Mouse (Mus musculus): ENCODE results near the gene Slc39a11. TPM values are rescaled to one million over a fixed set of nuclear protein-coding genes. Genes with fewer than 3 reads are reported as not detected.
A peak's percentile ranks its signal among the peaks of the same experiment; 100 is the strongest.

Slc39a11 gene
- polyA plus RNA-seq, 1 experiment from 2014 or later: 42.2 TPM

GRCm38 (mm10) chr11:113393366-113394150 lies 256.3 kb downstream of the Slc39a11 start:
- Histone ChIP-seq H3K9me3 (no peaks in the 10 kb centered on the region), H3K9ac (replicated peaks) (no peak overlapping the region), H3K27me3 (no peaks in the 10 kb centered on the region), H3K36me3 (no peaks in the 10 kb centered on the region), H3K4me1 (peaks cover 47% of the 10 kb centered on the region), H3K4me3 (no peak overlapping the region), H3K4me2 (replicated peaks) (no peak overlapping the region; the same call in 1 of the 2 replicates), H3K27ac (replicated peaks) (peak overlapping the region; percentile 63)
- 46% methylated on average over 23 of the region's 23 CpGs for WGBS
- ATAC-seq (replicated peaks): 0 out of 2 replicates have a peak, but pooled peaks have one; percentile 36

- no peak for ATAC-seq (replicated peaks)
- Histone ChIP-seq H3K4me2 (replicated peaks) (no peak overlapping the region), H3K9me3 (no peaks in the 10 kb centered on the region), H3K4me3 (no peak overlapping the region), H3K36me3 (no peaks in the 10 kb centered on the region), H3K4me1 (peaks cover 47% of the 10 kb centered on the region), H3K27ac (replicated peaks) (no peak overlapping the region), H3K9ac (replicated peaks) (no peak overlapping the region), H3K27me3 (no peaks in the 10 kb centered on the region)
- 87% methylated on average over 12 of the region's 12 CpGs for WGBS
These were observed 258.2 kb downstream of the Slc39a11 start for GRCm38 (mm10) chr11:113391664-113392063.

GRCm38 (mm10) chr11:113389637-113390036 lies 260.2 kb downstream of the Slc39a11 start:
- no peak overlapping the region for H3K9ac ChIP-seq (replicated peaks)
- WGBS: 9% methylated on average over 6 of the region's 6 CpGs
- no peak overlapping the region for H3K27ac ChIP-seq (replicated peaks)
- H3K4me2 ChIP-seq (replicated peaks): no peak overlapping the region
- no peaks in the 10 kb centered on the region for H3K9me3 ChIP-seq
- no peaks in the 10 kb centered on the region for H3K27me3 ChIP-seq
- H3K36me3 ChIP-seq: no peaks in the 10 kb centered on the region
- H3K4me3 ChIP-seq: no peak overlapping the region
- peaks cover 53% of the 10 kb centered on the region for H3K4me1 ChIP-seq
- ATAC-seq (replicated peaks): peak; percentile 65; the same call in 1 of the 2 replicates

GRCm38 (mm10) chr11:113382674-113383571 lies 267.0 kb downstream of the Slc39a11 start:
- 41% methylated on average over 10 of the region's 10 CpGs for WGBS
- no peak overlapping the region for H3K27ac ChIP-seq (replicated peaks)
- no peak overlapping the region for H3K4me3 ChIP-seq
- ATAC-seq (replicated peaks): no peak
- no peaks in the 10 kb centered on the region for H3K9me3 ChIP-seq
- H3K4me1 ChIP-seq: peaks cover 11% of the 10 kb centered on the region
- H3K4me2 ChIP-seq (replicated peaks): no peak overlapping the region
- H3K36me3 ChIP-seq: no peaks in the 10 kb centered on the region
- H3K9ac ChIP-seq (replicated peaks): no peak overlapping the region
- no peaks in the 10 kb centered on the region for H3K27me3 ChIP-seq

- Histone ChIP-seq H3K4me1 (peaks cover 17% of the 10 kb centered on the region), H3K27ac (replicated peaks) (no peak overlapping the region), H3K27me3 (no peaks in the 10 kb centered on the region), H3K4me3 (no peak overlapping the region), H3K9ac (replicated peaks) (no peak overlapping the region), H3K4me2 (replicated peaks) (no peak overlapping the region), H3K36me3 (no peaks in the 10 kb centered on the region), H3K9me3 (no peaks in the 10 kb centered on the region)
- ATAC-seq (replicated peaks): no peak
- 45% methylated on average over 8 of the region's 8 CpGs for WGBS
These were observed 268.3 kb downstream of the Slc39a11 start for GRCm38 (mm10) chr11:113381550-113381949.

GRCm38 (mm10) chr11:113378867-113379266 lies 271.0 kb downstream of the Slc39a11 start:
- H3K36me3 ChIP-seq: no peaks in the 10 kb centered on the region
- H3K4me2 ChIP-seq (replicated peaks): no peak overlapping the region
- no peaks in the 10 kb centered on the region for H3K9me3 ChIP-seq
- no peak overlapping the region for H3K27ac ChIP-seq (replicated peaks)
- H3K27me3 ChIP-seq: no peaks in the 10 kb centered on the region
- ATAC-seq (replicated peaks): no peak
- H3K9ac ChIP-seq (replicated peaks): no peak overlapping the region
- H3K4me1 ChIP-seq: peaks cover 11% of the 10 kb centered on the region
- no peak overlapping the region for H3K4me3 ChIP-seq
- 66% methylated on average over 9 of the region's 9 CpGs for WGBS

- Histone ChIP-seq H3K9ac (replicated peaks) (no peak overlapping the region), H3K9me3 (no peaks in the 10 kb centered on the region), H3K4me1 (peaks cover 11% of the 10 kb centered on the region), H3K4me2 (replicated peaks) (no peak overlapping the region), H3K27me3 (no peaks in the 10 kb centered on the region), H3K36me3 (no peaks in the 10 kb centered on the region), H3K4me3 (no peak overlapping the region), H3K27ac (replicated peaks) (no peak overlapping the region)
- WGBS: 84% methylated on average over 9 of the region's 9 CpGs
- ATAC-seq (replicated peaks): no peak
These were observed 273.8 kb downstream of the Slc39a11 start for GRCm38 (mm10) chr11:113376066-113376465.

- no peak overlapping the region for H3K27ac ChIP-seq (replicated peaks)
- no peaks in the 10 kb centered on the region for H3K27me3 ChIP-seq
- ATAC-seq (replicated peaks): no peak
These were observed 276.0 kb downstream of the Slc39a11 start for GRCm38 (mm10) chr11:113373926-113374325.

GRCm38 (mm10) chr11:113373331-113373730 lies 276.5 kb downstream of the Slc39a11 start:
- H3K9me3 ChIP-seq: no peaks in the 10 kb centered on the region
- ATAC-seq (replicated peaks): no peak; the same call in 1 of the 2 replicates
- H3K27me3 ChIP-seq: no peaks in the 10 kb centered on the region
- H3K36me3 ChIP-seq: no peaks in the 10 kb centered on the region
- peaks cover 7% of the 10 kb centered on the region for H3K4me1 ChIP-seq
- no peak overlapping the region for H3K4me2 ChIP-seq (replicated peaks)
- no peak overlapping the region for H3K4me3 ChIP-seq
- H3K27ac ChIP-seq (replicated peaks): no peak overlapping the region
- 84% methylated on average over 9 of the region's 9 CpGs for WGBS
- H3K9ac ChIP-seq (replicated peaks): no peak overlapping the region

More at GRCm38 (mm10) chr11:113373926-113374325, 276.0 kb downstream of the Slc39a11 start:
- Histone ChIP-seq H3K9me3 (no peaks in the 10 kb centered on the region), H3K4me3 (no peak overlapping the region), H3K4me1 (peaks cover 11% of the 10 kb centered on the region), H3K36me3 (no peaks in the 10 kb centered on the region), H3K9ac (replicated peaks) (no peak overlapping the region), H3K4me2 (replicated peaks) (no peak overlapping the region)
- WGBS: 60% methylated on average over 10 of the region's 10 CpGs

- Histone ChIP-seq H3K4me1 (no peaks in the 10 kb centered on the region), H3K4me3 (no peak overlapping the region), H3K27ac (replicated peaks) (no peak overlapping the region), H3K36me3 (no peaks in the 10 kb centered on the region), H3K9ac (replicated peaks) (no peak overlapping the region), H3K9me3 (no peaks in the 10 kb centered on the region), H3K4me2 (replicated peaks) (no peak overlapping the region), H3K27me3 (no peaks in the 10 kb centered on the region)
- ATAC-seq (replicated peaks): no peak
- WGBS: 55% methylated on average over 13 of the region's 13 CpGs
These were observed 281.8 kb downstream of the Slc39a11 start for GRCm38 (mm10) chr11:113368046-113368445.

- no peaks in the 10 kb centered on the region for H3K36me3 ChIP-seq
- no peak overlapping the region for H3K4me3 ChIP-seq
- no peaks in the 10 kb centered on the region for H3K27me3 ChIP-seq
- no peak overlapping the region for H3K9ac ChIP-seq (replicated peaks)
- no peaks in the 10 kb centered on the region for H3K9me3 ChIP-seq
- H3K4me2 ChIP-seq (replicated peaks): no peak overlapping the region
- no peaks in the 10 kb centered on the region for H3K4me1 ChIP-seq
- WGBS: 53% methylated on average over 19 of the region's 19 CpGs
- ATAC-seq (replicated peaks): no peak
- H3K27ac ChIP-seq (replicated peaks): no peak overlapping the region
These were observed 283.4 kb downstream of the Slc39a11 start for GRCm38 (mm10) chr11:113366257-113367030.

Measured in forebrain, embryonic 15.5 days (tissue).